Comparison of ENCODE assay signal across 28 mouse cellular contexts in genomic region chr19:42965171-42965570, GRCm38 (mm10).
DNase-seq lines count a peak whose midpoint lies in the region; ATAC-seq and TF ChIP-seq lines count a peak whose summit lies in the region.
"Had no signal": no experiment of that assay in that cellular context is flagged by ENCODE, and none has a peak within 500 bp of the region (broad histone marks: within the 10 kb centered on the region; RNA-seq: fewer than 3 reads in every experiment).

No protein-coding gene starts in this region.

- TF ChIP-seq CTCF in lung, embryonic 14.5 days (IDR thresholded peaks at IDR 0.05; ENCODE audit: low read depth): no peak

- no peak overlapping the region for H3K27ac ChIP-seq in heart, embryonic 12.5 days (ENCODE audit: poor library complexity, severe bottlenecking)
- no peak overlapping the region for H3K27ac ChIP-seq in lung, embryonic 14.5 days (ENCODE audit: low read depth)
- no peak overlapping the region for H3K27ac ChIP-seq in midbrain, embryonic 16.5 days (ENCODE audit: low read length)
- H3K27ac ChIP-seq: embryonic facial prominence, embryonic 10.5 days; embryonic facial prominence, embryonic 15.5 days; forebrain, embryonic 12.5 days; heart, adult 2 months; heart, embryonic 13.5 days; hindbrain, embryonic 10.5 days; hindbrain, embryonic 15.5 days; macrophage; midbrain, embryonic 10.5 days; midbrain, embryonic 15.5 days had no signal

- no peaks in the 10 kb centered on the region for H3K9me3 ChIP-seq in heart, embryonic 12.5 days (replicated peaks)
- no peaks in the 10 kb centered on the region for H3K9me3 ChIP-seq in lung, embryonic 14.5 days (ENCODE audit: low read depth, low read length)
- H3K9me3 ChIP-seq in midbrain, embryonic 16.5 days (replicated peaks; ENCODE audit: control insufficient read depth, low read length, poor library complexity, severe bottlenecking): no peaks in the 10 kb centered on the region
- H3K9me3 ChIP-seq: embryonic facial prominence, embryonic 10.5 days; embryonic facial prominence, embryonic 15.5 days; forebrain, embryonic 12.5 days; heart, embryonic 13.5 days; hindbrain, embryonic 10.5 days; hindbrain, embryonic 15.5 days; midbrain, embryonic 10.5 days; midbrain, embryonic 15.5 days had no signal

- H3K4me1 ChIP-seq in heart, embryonic 12.5 days (replicated peaks): no peaks in the 10 kb centered on the region
- no peaks in the 10 kb centered on the region for H3K4me1 ChIP-seq in lung, embryonic 14.5 days (ENCODE audit: insufficient read depth)
- 0 out of 2 replicates have a peak, but pooled peaks cover 5% of the 10 kb centered on the region for H3K4me1 ChIP-seq in midbrain, embryonic 16.5 days (ENCODE audit: control insufficient read depth, insufficient read depth, low read length)
- H3K4me1 ChIP-seq: embryonic facial prominence, embryonic 10.5 days; embryonic facial prominence, embryonic 15.5 days; forebrain, embryonic 12.5 days; heart, embryonic 13.5 days; hindbrain, embryonic 10.5 days; hindbrain, embryonic 15.5 days; midbrain, embryonic 10.5 days had no signal

- no peaks in the 10 kb centered on the region for H3K36me3 ChIP-seq in heart, embryonic 12.5 days
- no peaks in the 10 kb centered on the region for H3K36me3 ChIP-seq in lung, embryonic 14.5 days (ENCODE audit: insufficient read depth)
- H3K36me3 ChIP-seq in midbrain, embryonic 16.5 days (ENCODE audit: control insufficient read depth, insufficient read depth, low read length): no peaks in the 10 kb centered on the region
- H3K36me3 ChIP-seq: embryonic facial prominence, embryonic 10.5 days; embryonic facial prominence, embryonic 15.5 days; forebrain, embryonic 12.5 days; heart, embryonic 13.5 days; hindbrain, embryonic 10.5 days; hindbrain, embryonic 15.5 days; midbrain, embryonic 10.5 days; midbrain, embryonic 15.5 days had no signal

- no peaks in the 10 kb centered on the region for H3K27me3 ChIP-seq in heart, embryonic 12.5 days (replicated peaks)
- H3K27me3 ChIP-seq in lung, embryonic 14.5 days (ENCODE audit: insufficient read depth, low read length): no peaks in the 10 kb centered on the region
- no peaks in the 10 kb centered on the region for H3K27me3 ChIP-seq in midbrain, embryonic 16.5 days (ENCODE audit: control insufficient read depth, insufficient read depth, low read depth, low read length)
- H3K27me3 ChIP-seq: embryonic facial prominence, embryonic 15.5 days; forebrain, embryonic 12.5 days; heart, embryonic 13.5 days; hindbrain, embryonic 15.5 days; midbrain, embryonic 15.5 days had no signal

- peak; percentile 21 for DNase-seq in heart, postnatal 4 days
- peak; percentile 8 to 33 for DNase-seq in kidney, postnatal 25 days
- no peak for DNase-seq in kidney, adult 9 months
- peak; percentile 54 for DNase-seq in lung, embryonic 14.5 days
- no peak for DNase-seq in lung, postnatal 36 days
- peak; percentile 16 for DNase-seq in 3134 (ENCODE audit: extremely low read depth, insufficient read length, low spot score)
- DNase-seq: adrenal gland, adult 2 months; cerebellum, adult 2 months; forebrain, postnatal 0 days; heart, adult 2 months; layer of hippocampus, postnatal 36 days; right cerebral cortex, postnatal 25 days; thymus, postnatal 25 days had no signal

- 65% methylated on average over 1 of the region's 1 CpGs for WGBS in heart, embryonic 12.5 days
- WGBS in lung, embryonic 14.5 days: 45% methylated on average over 1 of the region's 1 CpGs
- 79% methylated on average over 1 of the region's 1 CpGs for WGBS in midbrain, embryonic 16.5 days

- H3K4me2 ChIP-seq in heart, embryonic 12.5 days: no peak overlapping the region
- H3K4me2 ChIP-seq in lung, embryonic 14.5 days: no peak overlapping the region
- no peak overlapping the region for H3K4me2 ChIP-seq in midbrain, embryonic 16.5 days (ENCODE audit: low read length)
- H3K4me2 ChIP-seq: embryonic facial prominence, embryonic 15.5 days; forebrain, embryonic 12.5 days; heart, embryonic 13.5 days; hindbrain, embryonic 15.5 days; liver, embryonic 11.5 days; midbrain, embryonic 15.5 days had no signal

- ATAC-seq in heart, embryonic 12.5 days (ENCODE audit: insufficient number of reproducible peaks, low FRiP score): no peak
- ATAC-seq in lung, embryonic 14.5 days (ENCODE audit: insufficient read depth): peak; percentile 41; the same call in 1 of the 2 replicates
- ATAC-seq in midbrain, embryonic 16.5 days: no peak
- ATAC-seq: activated CD4-positive, CD25-positive, alpha-beta regulatory T cell, adult 4 months; CD4-positive, CD25-positive, alpha-beta regulatory T cell, adult 4 months; forebrain, postnatal 0 days; inflammation-experienced regulatory T-cells, adult 6 months; midbrain, embryonic 15.5 days had no signal

- no peak overlapping the region for H3K4me3 ChIP-seq in heart, embryonic 12.5 days
- no peak overlapping the region for H3K4me3 ChIP-seq in lung, embryonic 14.5 days (ENCODE audit: low read depth, low read length)
- no peak overlapping the region for H3K4me3 ChIP-seq in midbrain, embryonic 16.5 days (ENCODE audit: low read depth, low read length)
- H3K4me3 ChIP-seq: embryonic facial prominence, embryonic 10.5 days; embryonic facial prominence, embryonic 15.5 days; forebrain, embryonic 12.5 days; heart, adult 2 months; heart, embryonic 13.5 days; hindbrain, embryonic 10.5 days; hindbrain, embryonic 15.5 days; midbrain, embryonic 10.5 days; midbrain, embryonic 15.5 days had no signal

- no peak overlapping the region for H3K9ac ChIP-seq in heart, embryonic 12.5 days
- no peak overlapping the region for H3K9ac ChIP-seq in lung, embryonic 14.5 days
- no peak overlapping the region for H3K9ac ChIP-seq in midbrain, embryonic 16.5 days (ENCODE audit: low read depth, low read length)
- H3K9ac ChIP-seq: embryonic facial prominence, embryonic 15.5 days; forebrain, embryonic 12.5 days; forebrain, postnatal 0 days; heart, embryonic 13.5 days; hindbrain, embryonic 15.5 days; midbrain, embryonic 15.5 days had no signal

Comparison
In these comparisons a context has a peak if more than half of its experiments do, and no peak if none do; other contexts are left out.
1. DNase-seq: peak in heart, postnatal 4 days (single experiment), kidney, postnatal 25 days (2 of 2), lung, embryonic 14.5 days (single experiment) and 3134 (single experiment); none in kidney, adult 9 months (single experiment) and lung, postnatal 36 days (single experiment).